Mouse (Mus musculus): Measurements from ENCODE around the gene Madcam1.

DNA sequence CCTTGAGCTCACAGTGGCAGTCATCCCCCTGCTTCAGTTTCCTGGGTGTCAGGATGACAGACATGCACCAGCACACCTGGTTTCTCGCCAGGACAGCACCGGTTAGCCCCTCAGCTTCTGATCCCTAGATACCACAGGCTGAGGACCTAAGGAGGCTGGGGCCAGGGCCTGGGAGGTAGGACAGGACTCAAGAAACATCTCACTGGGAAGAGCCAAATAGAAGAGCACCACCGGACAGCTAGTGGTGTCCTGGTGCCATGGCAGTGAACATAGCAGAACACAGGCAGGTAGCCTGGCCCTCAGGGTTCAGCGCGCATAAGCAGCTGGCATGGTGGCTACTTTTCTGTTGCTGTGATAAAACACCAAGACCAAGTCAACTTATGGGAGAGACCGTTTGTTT lies 34.1 kb downstream of the Madcam1 start:
- TF ChIP-seq CTCF (IDR thresholded peaks at IDR 0.05; ENCODE audit: extremely low read depth, insufficient read depth, insufficient read length, insufficient replicate concordance) (no peak), POLR2A (IDR thresholded peaks at IDR 0.05; ENCODE audit: low read depth, low read length) (no peak)

Data from spleen, adult 2 months (tissue).